Mouse (Mus musculus) stomach, postnatal 0 days (tissue): ENCODE data around the gene Tlr8. TPM values are rescaled to one million over a fixed set of nuclear protein-coding genes. Genes with fewer than 3 reads are reported as not detected.
A peak's percentile ranks its signal among the peaks of the same experiment; 100 is the strongest.
"Not testable (repeated sequence)": the region's sequence is repeated elsewhere in the genome, so short reads cannot be mapped to it uniquely, and the experiment has no call there.

Source experiments
- ATAC-seq: fragments of 200-750 bp; cut with Nextera tagmentation; 2 replicates; pipeline ENCODE4 v1.8.0; 2017; ENCODE audit not compliant: low FRiP score, low TSS enrichment
- DNase-seq: peaks from one replicate; pipeline ENCODE4 v3.0.0-alpha.2; 2016; ENCODE audit warnings: low spot score
- H3K27ac ChIP-seq: fragments of 300-500 bp; sonication (generic); replicated peaks from 2 replicates; pipeline ENCODE4 v1.5.1; 2014; ENCODE audit warnings: mild to moderate bottlenecking, control low read depth
- H3K27me3 ChIP-seq: fragments of 300-500 bp; sonication (generic); 2 replicates; pipeline ENCODE4 v1.6.1; 2014; ENCODE audit warnings: low read length; ENCODE audit not compliant: control insufficient read depth, insufficient read depth
- H3K36me3 ChIP-seq: fragments of 300-500 bp; sonication (generic); 2 replicates; pipeline ENCODE4 v1.6.1; 2014; ENCODE audit warnings: low read length, mixed read lengths; ENCODE audit not compliant: control insufficient read depth, insufficient read depth
- H3K4me1 ChIP-seq: fragments of 300-500 bp; sonication (generic); replicated peaks from 2 replicates; pipeline ENCODE4 v1.6.1; 2014; ENCODE audit warnings: antibody characterized with exemption; ENCODE audit not compliant: control insufficient read depth, insufficient read depth
- H3K4me2 ChIP-seq: fragments of 300-500 bp; sonication (generic); replicated peaks from 2 replicates; pipeline ENCODE4 v1.6.1; 2014; ENCODE audit warnings: low read depth, mild to moderate bottlenecking, control low read depth, moderate library complexity
- H3K4me3 ChIP-seq: fragments of 300-500 bp; sonication (generic); 2 replicates; pipeline ENCODE4 v1.5.1; 2014; ENCODE audit warnings: low read depth, low read length, control low read depth
- H3K9ac ChIP-seq: fragments of 300-500 bp; sonication (generic); 2 replicates; pipeline ENCODE4 v1.6.1; 2014; ENCODE audit warnings: mild to moderate bottlenecking, low read length, control low read depth, mixed read lengths
- H3K9me3 ChIP-seq: fragments of 300-500 bp; sonication (generic); 2 replicates; pipeline ENCODE4 v1.6.1; 2016; ENCODE audit warnings: low read length; ENCODE audit not compliant: control insufficient read depth
- CTCF ChIP-seq: IDR thresholded peaks from 2 replicates; pipeline ENCODE4 v1.5.1; 2016; ENCODE audit warnings: antibody characterized with exemption, low read depth, mild to moderate bottlenecking, moderate library complexity
- EP300 ChIP-seq: optimal IDR thresholded peaks from 2 replicates; pipeline ENCODE3; 2016; ENCODE audit warnings: antibody characterized with exemption
- WGBS: fragments of 180-500 bp; shearing (Covaris S2); extraction: QIAGEN DNeasy Blood & Tissue Kit; methylation state at CpG from one replicate; pipeline ENCODE4 v1.1.7; 2014; 5-methylcytosine and 5-hydroxymethylcytosine counted together
- polyA plus RNA-seq: library from polyadenylated mRNA; unstranded; fragments of >200 nt; fragmentation: Nextera tagmentation; extraction: Ambion mirVana; gene quantifications from 2 replicates; pipeline ENCODE4 v1.2.1, GENCODE M21; 2015

Tlr8 gene
- polyA plus RNA-seq: 0.24 and 0.58 TPM in 2 replicates

DNA sequence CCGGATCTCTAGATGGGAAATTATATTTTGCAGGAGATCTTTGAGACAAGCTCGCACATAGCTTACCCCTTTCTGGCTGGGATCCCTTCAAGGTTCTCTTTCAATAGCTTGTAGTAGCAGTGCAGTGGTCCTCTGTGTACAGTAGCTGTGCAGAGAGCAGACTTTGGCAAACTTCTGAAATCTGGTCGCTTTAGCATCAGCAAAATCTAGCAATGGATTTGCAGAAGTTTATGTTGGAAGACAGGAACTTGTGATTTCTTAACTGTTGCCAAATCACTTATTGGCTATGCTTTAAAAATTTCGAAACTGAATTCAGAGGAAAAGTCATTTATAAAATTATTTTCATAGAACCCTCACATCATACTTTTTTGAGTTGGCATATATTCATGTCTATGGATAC, at the start of gene Tlr8:
Tlr8 (minus strand) TSS at position 244 of the 400 bp plus-strand sequence.
- H3K4me1 ChIP-seq: no peaks in the 10 kb centered on the region
- no peaks in the 10 kb centered on the region for H3K27me3 ChIP-seq
- no peaks in the 10 kb centered on the region for H3K9me3 ChIP-seq
- no peak within 1 kb of the TSS for H3K9ac ChIP-seq
- DNase-seq: no peak
- H3K4me3 ChIP-seq: no peak within 1 kb of the TSS
- no peak within 1 kb of the TSS for H3K4me2 ChIP-seq
- no peak within 1 kb of the TSS for H3K27ac ChIP-seq
- H3K36me3 ChIP-seq: no peaks in the 10 kb centered on the region
- ATAC-seq: no peak
- WGBS: 48% methylated on average over 4 of the region's 4 CpGs
- no peak for TF ChIP-seq CTCF

DNA sequence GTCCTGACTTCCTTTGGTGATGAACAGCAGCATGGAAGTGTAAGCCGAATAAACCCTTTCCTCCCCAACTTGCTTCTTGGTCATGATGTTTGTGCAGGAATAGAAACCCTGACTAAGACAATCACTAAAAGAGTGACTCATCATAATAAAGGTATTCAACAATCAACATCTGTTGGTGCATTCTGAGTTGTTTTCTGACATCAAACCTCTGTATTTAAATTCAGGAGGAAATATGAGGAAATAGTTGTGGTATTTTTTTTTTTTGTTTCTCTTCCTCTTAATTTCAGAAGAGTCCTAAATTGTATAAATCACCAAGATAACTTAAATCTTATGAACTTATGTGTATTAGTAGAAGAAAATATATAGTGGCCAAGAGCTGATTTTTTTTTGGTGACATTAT, 37.9 kb upstream of the Tlr8 start:
- H3K4me2 ChIP-seq, H3K36me3 ChIP-seq, ATAC-seq, H3K27me3 ChIP-seq, H3K4me1 ChIP-seq, H3K9me3 ChIP-seq, H3K4me3 ChIP-seq, H3K27ac ChIP-seq, DNase-seq, H3K9ac ChIP-seq: not testable (repeated sequence)
- WGBS: no CpG with 5 or more reads among the region's 1 CpGs

DNA sequence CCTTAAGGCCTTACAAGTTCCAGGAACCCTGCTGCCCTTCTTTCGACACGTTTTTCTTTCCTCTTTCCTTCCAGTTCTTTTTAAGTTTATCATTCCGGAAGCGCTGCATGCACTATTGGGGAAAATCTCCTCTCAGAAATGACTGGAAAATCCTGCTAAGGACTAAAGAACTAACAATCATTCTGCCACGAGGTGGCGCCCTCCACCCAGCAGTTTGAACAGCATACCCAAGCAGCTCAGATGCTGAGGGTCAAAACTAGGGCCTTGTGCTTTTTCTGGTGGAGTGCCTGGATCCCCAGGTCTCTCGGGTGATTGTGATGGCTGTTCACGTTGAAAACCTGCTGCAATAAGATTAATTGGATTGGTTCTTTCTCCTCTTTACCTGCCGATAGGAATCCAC, 12.8 kb upstream of the Tlr8 start:
- WGBS: 16% methylated on average over 9 of the region's 9 CpGs

DNA sequence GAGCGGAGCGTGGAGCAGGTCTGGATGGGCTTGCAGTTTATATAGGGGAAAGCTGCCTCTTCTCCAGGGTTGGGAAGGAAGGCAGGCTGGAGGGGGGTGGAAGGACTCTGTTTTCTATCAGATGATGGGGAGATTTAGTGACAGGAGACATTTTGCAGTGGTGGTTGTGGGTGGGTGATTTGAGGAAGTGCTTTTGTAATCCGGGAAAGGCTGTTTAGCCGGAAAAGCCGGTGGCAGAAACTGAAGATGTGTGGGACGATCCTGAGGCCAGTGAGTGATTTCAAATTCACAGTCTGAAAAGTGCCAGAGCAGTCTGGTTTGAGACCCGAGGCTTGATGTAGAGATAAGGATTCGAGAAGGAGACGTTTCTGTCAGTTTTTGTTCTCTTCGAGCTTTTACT, 12.4 kb upstream of the Tlr8 start:
- no peak overlapping the region for H3K9ac ChIP-seq
- H3K36me3 ChIP-seq: no peaks in the 10 kb centered on the region
- no peak for DNase-seq
- no peak for ATAC-seq
- no peaks in the 10 kb centered on the region for H3K4me1 ChIP-seq
- peak overlapping the region; percentile 45; the same call in 1 of the 2 replicates for H3K4me2 ChIP-seq
- no peak overlapping the region for H3K27ac ChIP-seq
- no peak for TF ChIP-seq EP300
- no peak for TF ChIP-seq CTCF
- H3K4me3 ChIP-seq: peak overlapping the region; percentile 20; the same call in 1 of the 2 replicates
- no peaks in the 10 kb centered on the region for H3K27me3 ChIP-seq
- H3K9me3 ChIP-seq: no peaks in the 10 kb centered on the region
- 36% methylated on average over 10 of the region's 10 CpGs for WGBS

More for the DNA sequence above, 12.8 kb upstream of the Tlr8 start:
- Histone ChIP-seq H3K36me3 (no peaks in the 10 kb centered on the region), H3K4me2 (peak overlapping the region; percentile 45; the same call in 1 of the 2 replicates), H3K4me3 (peak overlapping the region; percentile 20; the same call in 1 of the 2 replicates), H3K27me3 (no peaks in the 10 kb centered on the region), H3K4me1 (no peaks in the 10 kb centered on the region), H3K9ac (no peak overlapping the region), H3K9me3 (no peaks in the 10 kb centered on the region), H3K27ac (no peak overlapping the region)
- TF ChIP-seq EP300: no peak
- peak; percentile 82 for TF ChIP-seq CTCF
- DNase-seq: peak; percentile 65
- ATAC-seq: no peak

DNA sequence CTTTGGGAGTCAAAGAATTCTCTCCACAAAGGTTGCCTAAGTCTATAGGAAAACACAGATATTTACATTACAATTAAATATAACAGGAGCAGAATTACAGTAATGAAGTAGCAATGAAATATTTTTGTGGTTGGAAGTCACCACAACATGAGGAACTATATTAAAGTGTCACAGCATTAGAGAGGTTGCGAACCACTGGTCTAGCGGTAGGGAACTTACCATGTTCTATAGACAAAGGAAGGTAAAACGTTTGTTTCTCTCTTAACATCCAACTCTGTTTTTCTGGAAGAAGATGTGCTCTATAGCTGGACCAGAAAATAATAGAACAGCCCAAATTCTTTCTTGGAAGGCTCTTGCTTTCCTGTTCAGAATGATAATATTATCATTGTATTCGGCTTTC, 599 bp downstream of the Tlr8 start:
- H3K4me3 ChIP-seq: no peak overlapping the region
- H3K9ac ChIP-seq: no peak overlapping the region
- no peak for DNase-seq
- 72% methylated on average over 4 of the region's 4 CpGs for WGBS
- H3K36me3 ChIP-seq: no peaks in the 10 kb centered on the region
- TF ChIP-seq CTCF: no peak
- no peak for TF ChIP-seq EP300
- H3K4me1 ChIP-seq: no peaks in the 10 kb centered on the region
- H3K9me3 ChIP-seq: no peaks in the 10 kb centered on the region
- no peak for ATAC-seq
- H3K27ac ChIP-seq: no peak overlapping the region
- no peaks in the 10 kb centered on the region for H3K27me3 ChIP-seq
- H3K4me2 ChIP-seq: no peak overlapping the region

DNA sequence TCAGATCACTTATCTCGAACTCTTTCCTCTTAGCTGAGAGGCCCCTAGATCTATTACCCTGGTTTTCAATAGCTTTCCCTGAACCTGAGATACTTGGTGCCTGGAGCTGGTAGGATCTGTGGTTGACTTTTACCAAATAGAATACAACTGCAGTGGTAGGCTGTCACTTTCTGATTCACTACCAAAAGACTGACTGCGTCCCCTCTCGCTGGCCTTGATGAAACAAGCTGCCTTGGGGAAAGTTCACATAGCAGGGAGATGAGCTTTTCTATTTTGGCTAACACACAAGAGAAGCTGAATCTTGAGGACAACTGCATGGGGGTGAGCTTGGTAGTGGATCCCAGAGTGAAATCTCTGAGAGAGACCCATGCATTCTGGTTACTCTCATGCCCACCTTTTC, 22.4 kb downstream of the Tlr8 start:
- 98% methylated on average over 3 of the region's 3 CpGs for WGBS
- TF ChIP-seq EP300 (no peak), CTCF (no peak)
- Histone ChIP-seq H3K27ac (no peak overlapping the region), H3K27me3 (no peaks in the 10 kb centered on the region), H3K36me3 (no peaks in the 10 kb centered on the region), H3K4me1 (no peaks in the 10 kb centered on the region), H3K9ac (no peak overlapping the region), H3K9me3 (no peaks in the 10 kb centered on the region), H3K4me2 (no peak overlapping the region), H3K4me3 (no peak overlapping the region)
- DNase-seq (no peak), ATAC-seq (no peak)
